Mouse (Mus musculus) myocyte (in vitro differentiated cells): ENCODE measurements at regions not wholly inside any gene's neighbourhood (a gene's known extent, or its start where the extent isn't known, plus 50 kb on each side); places are given as distances from the start of the nearest gene placed in this dataset.

Experiments used
- CEBPB ChIP-seq: IDR thresholded peaks from 2 replicates; pipeline ENCODE4 v1.6.1; 2011; ENCODE audit warnings: mild to moderate bottlenecking, moderate library complexity; ENCODE audit not compliant: poor library complexity, insufficient read depth, severe bottlenecking
- E2F4 ChIP-seq: IDR thresholded peaks from one replicate; pipeline ENCODE4 v1.6.1; 2011; ENCODE audit warnings: mild to moderate bottlenecking, control low read depth, moderate library complexity; ENCODE audit not compliant: insufficient read depth
- MAX ChIP-seq: IDR thresholded peaks from one replicate; pipeline ENCODE4 v1.6.1; 2011; ENCODE audit warnings: low read depth, mild to moderate bottlenecking, control low read depth
- MYOD1 ChIP-seq, 3 experiments: IDR thresholded peaks; one replicate each; pipeline ENCODE4 v1.6.1; 2011; ENCODE audit warnings: control low read depth in 2 of 3, low read depth in 2 of 3, mild to moderate bottlenecking in 2 of 3, moderate library complexity in 1 of 3; ENCODE audit not compliant: insufficient read length in 2 of 3, control insufficient read depth in 1 of 3
- MYOG ChIP-seq, 3 experiments: IDR thresholded peaks; one replicate each; pipeline ENCODE4 v1.6.1; 2011; ENCODE audit warnings: control low read depth in 2 of 3, low read depth in 2 of 3, mild to moderate bottlenecking in 2 of 3; ENCODE audit not compliant: insufficient read length in 2 of 3, control insufficient read depth in 1 of 3, insufficient read depth in 1 of 3
- POLR2A ChIP-seq: IDR thresholded peaks from one replicate; pipeline ENCODE4 v1.6.1; 2011; ENCODE audit warnings: low read depth, mild to moderate bottlenecking, control low read depth, moderate library complexity; ENCODE audit not compliant: insufficient read length
- POLR2AphosphoS2 ChIP-seq: IDR thresholded peaks from one replicate; pipeline ENCODE4 v1.6.1; 2011; ENCODE audit warnings: low read depth, control low read depth; ENCODE audit not compliant: insufficient read length
- REST ChIP-seq: IDR thresholded peaks from one replicate; pipeline ENCODE4 v1.6.1; 2011; ENCODE audit warnings: mild to moderate bottlenecking, control low read depth, moderate library complexity; ENCODE audit not compliant: insufficient read depth, insufficient read length
- SRF ChIP-seq: IDR thresholded peaks from one replicate; pipeline ENCODE4 v1.6.1; 2011; ENCODE audit warnings: low read depth; ENCODE audit not compliant: control insufficient read depth, insufficient read length
- TCF12 ChIP-seq: IDR thresholded peaks from one replicate; pipeline ENCODE4 v1.6.1; 2011; ENCODE audit warnings: mild to moderate bottlenecking, control low read depth; ENCODE audit not compliant: poor library complexity, insufficient read depth, severe bottlenecking
- TCF3 ChIP-seq: IDR thresholded peaks from one replicate; pipeline ENCODE4 v1.6.1; 2011; ENCODE audit warnings: low read depth, control low read depth; ENCODE audit not compliant: insufficient read length
- USF1 ChIP-seq: IDR thresholded peaks from one replicate; pipeline ENCODE4 v1.6.1; 2011; ENCODE audit warnings: low read depth, mild to moderate bottlenecking, control low read depth, moderate library complexity

GRCm38 (mm10) chr17:68165171-68165825, 108.3 kb upstream of the L3mbtl4 start:
- TF ChIP-seq POLR2A (no peak), POLR2AphosphoS2 (no peak), E2F4 (no peak), MYOD1 (IDR thresholded peaks at IDR 0.05; ENCODE audit: control insufficient read depth in 1 of 3, insufficient read length in 2 of 3, low read depth in 2 of 3) (no peak), CEBPB (no peak), MAX (no peak), USF1 (no peak), TCF3 (no peak), MYOG (IDR thresholded peaks at IDR 0.05; ENCODE audit: control insufficient read depth in 1 of 3, insufficient read depth in 1 of 3, insufficient read length in 2 of 3, low read depth in 2 of 3) (no peak), TCF12 (no peak), REST (no peak), SRF (no peak)
